Mouse (Mus musculus): ENCODE results near the gene Sipa1l3.

DNA sequence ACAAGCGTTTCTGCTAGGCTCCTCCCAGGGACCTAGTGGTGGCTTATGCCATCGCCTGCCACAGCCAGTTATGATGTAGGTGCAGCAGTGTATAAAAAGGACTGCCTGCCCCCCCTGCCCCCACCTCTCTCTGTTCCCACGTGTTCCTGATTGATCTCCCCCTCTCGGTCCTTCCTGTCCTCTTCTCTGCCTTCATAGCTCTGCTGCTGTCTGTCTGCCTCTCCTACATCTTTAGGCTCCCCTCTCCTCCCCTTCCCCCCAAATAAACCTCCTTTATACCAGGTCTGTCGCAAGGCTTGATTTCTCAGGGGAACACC, 150.5 kb downstream of the Sipa1l3 start:
- TF ChIP-seq CTCF (IDR thresholded peaks at IDR 0.05; ENCODE audit: extremely low read depth, insufficient read depth, insufficient read length, insufficient replicate concordance) = no peak
- TF ChIP-seq POLR2A (IDR thresholded peaks at IDR 0.05; ENCODE audit: low read depth, low read length) = no peak

Data from spleen, adult 2 months (tissue).